Mouse (Mus musculus): ENCODE results near the gene Ptgs1. TPM values are rescaled to one million over a fixed set of nuclear protein-coding genes. Genes with fewer than 3 reads are reported as not detected.
"Not testable (repeated sequence)": the region's sequence is repeated elsewhere in the genome, so short reads cannot be mapped to it uniquely, and the experiment has no call there.

The Ptgs1 gene
- polyA plus RNA-seq (2016; fragmentation: Nextera tagmentation; extraction: Ambion mirVana): 2.2 and 3.6 TPM in 2 replicates

- no peak within 1 kb of the TSS for H3K27ac ChIP-seq
- no peak for DNase-seq (ENCODE audit: extremely low spot score, low spot score)
- peaks cover 22% of the 10 kb centered on the region for H3K4me1 ChIP-seq
- WGBS: 2% methylated on average over 18 of the region's 18 CpGs
- no peaks in the 10 kb centered on the region for H3K9me3 ChIP-seq
- peaks cover 32% of the 10 kb centered on the region for H3K27me3 ChIP-seq (ENCODE audit: poor library complexity, severe bottlenecking)
- no peaks in the 10 kb centered on the region for H3K36me3 ChIP-seq (replicated peaks)
- peak within 1 kb of the TSS; percentile 51 for H3K4me3 ChIP-seq
Observed at GRCm38 (mm10) chr2:36230366-36230765, at the start of gene Ptgs1. Ptgs1 (plus strand) TSS chr2:36230426.

- peaks cover 17% of the 10 kb centered on the region for H3K36me3 ChIP-seq (replicated peaks)
- not testable (repeated sequence) for H3K9me3 ChIP-seq; H3K27ac ChIP-seq; H3K4me1 ChIP-seq; DNase-seq (ENCODE audit: extremely low spot score, low spot score); H3K27me3 ChIP-seq (ENCODE audit: poor library complexity, severe bottlenecking); H3K4me3 ChIP-seq
- WGBS: 91% methylated on average over 4 of the region's 4 CpGs
Observed at GRCm38 (mm10) chr2:36181587-36182368, 48.4 kb upstream of the Ptgs1 start.

- Histone ChIP-seq H3K4me1 (no peaks in the 10 kb centered on the region), H3K36me3 (replicated peaks) (peaks cover 6% of the 10 kb centered on the region; the same call in 1 of the 2 replicates), H3K27ac (no peak overlapping the region), H3K9me3 (no peaks in the 10 kb centered on the region), H3K4me3 (no peak overlapping the region), H3K27me3 (ENCODE audit: poor library complexity, severe bottlenecking) (no peaks in the 10 kb centered on the region)
- DNase-seq (ENCODE audit: extremely low spot score, low spot score): no peak
- 88% methylated on average over 2 of the region's 2 CpGs for WGBS
Observed at GRCm38 (mm10) chr2:36183278-36183677, 46.9 kb upstream of the Ptgs1 start.

GRCm38 (mm10) chr2:36184192-36184591 is 46.0 kb upstream of the Ptgs1 start:
- H3K27me3 ChIP-seq (ENCODE audit: poor library complexity, severe bottlenecking): no peaks in the 10 kb centered on the region
- no peak overlapping the region for H3K4me3 ChIP-seq
- no peak overlapping the region for H3K27ac ChIP-seq
- no peaks in the 10 kb centered on the region for H3K9me3 ChIP-seq
- H3K36me3 ChIP-seq (replicated peaks): peaks cover 7% of the 10 kb centered on the region; the same call in 1 of the 2 replicates
- WGBS: 94% methylated on average over 2 of the region's 2 CpGs
- DNase-seq (ENCODE audit: extremely low spot score, low spot score): no peak
- H3K4me1 ChIP-seq: no peaks in the 10 kb centered on the region

GRCm38 (mm10) chr2:36184876-36185275 is 45.4 kb upstream of the Ptgs1 start:
- H3K27ac ChIP-seq: no peak overlapping the region
- no peaks in the 10 kb centered on the region for H3K9me3 ChIP-seq
- DNase-seq (ENCODE audit: extremely low spot score, low spot score): no peak
- H3K36me3 ChIP-seq (replicated peaks): peaks cover 3% of the 10 kb centered on the region; the same call in 1 of the 2 replicates
- H3K4me3 ChIP-seq: no peak overlapping the region
- no peaks in the 10 kb centered on the region for H3K4me1 ChIP-seq
- 86% methylated on average over 6 of the region's 6 CpGs for WGBS
- no peaks in the 10 kb centered on the region for H3K27me3 ChIP-seq (ENCODE audit: poor library complexity, severe bottlenecking)

GRCm38 (mm10) chr2:36189200-36189599 is 41.0 kb upstream of the Ptgs1 start:
- WGBS: 88% methylated on average over 6 of the region's 6 CpGs
- not testable (repeated sequence) for H3K27ac ChIP-seq; H3K4me3 ChIP-seq; H3K36me3 ChIP-seq (replicated peaks); H3K27me3 ChIP-seq (ENCODE audit: poor library complexity, severe bottlenecking); H3K4me1 ChIP-seq; DNase-seq (ENCODE audit: extremely low spot score, low spot score); H3K9me3 ChIP-seq

- peaks cover 3% of the 10 kb centered on the region; the same call in 1 of the 2 replicates for H3K36me3 ChIP-seq (replicated peaks)
- H3K4me3 ChIP-seq: no peak overlapping the region
- H3K27me3 ChIP-seq (ENCODE audit: poor library complexity, severe bottlenecking): peaks cover 5% of the 10 kb centered on the region; the same call in 1 of the 2 replicates
- H3K27ac ChIP-seq: no peak overlapping the region
- H3K4me1 ChIP-seq: peaks cover 8% of the 10 kb centered on the region
- no peaks in the 10 kb centered on the region for H3K9me3 ChIP-seq
- DNase-seq (ENCODE audit: extremely low spot score, low spot score): no peak
- 65% methylated on average over 12 of the region's 12 CpGs for WGBS
Observed at GRCm38 (mm10) chr2:36191098-36191941, 38.9 kb upstream of the Ptgs1 start.

- DNase-seq (ENCODE audit: extremely low spot score, low spot score): no peak
- no peaks in the 10 kb centered on the region for H3K9me3 ChIP-seq
- H3K4me3 ChIP-seq: no peak overlapping the region
- peaks cover 23% of the 10 kb centered on the region for H3K4me1 ChIP-seq
- H3K27ac ChIP-seq: no peak overlapping the region
- no peaks in the 10 kb centered on the region for H3K36me3 ChIP-seq (replicated peaks)
- H3K27me3 ChIP-seq (ENCODE audit: poor library complexity, severe bottlenecking): peaks cover 62% of the 10 kb centered on the region
- 44% methylated on average over 3 of the region's 3 CpGs for WGBS
Observed at GRCm38 (mm10) chr2:36197021-36197420, 33.2 kb upstream of the Ptgs1 start.

- peaks cover 74% of the 10 kb centered on the region for H3K27me3 ChIP-seq (ENCODE audit: poor library complexity, severe bottlenecking)
- WGBS: 12% methylated on average over 20 of the region's 20 CpGs
Observed at GRCm38 (mm10) chr2:36197919-36198881, 32.0 kb upstream of the Ptgs1 start.

GRCm38 (mm10) chr2:36198882-36199262 is 31.4 kb upstream of the Ptgs1 start:
- 3% methylated on average over 3 of the region's 3 CpGs for WGBS
- Histone ChIP-seq H3K9me3 (no peaks in the 10 kb centered on the region), H3K4me3 (peak overlapping the region; percentile 35; the same call in 1 of the 2 replicates), H3K4me1 (peaks cover 42% of the 10 kb centered on the region), H3K27ac (peak overlapping the region; percentile 56; the same call in 1 of the 2 replicates), H3K27me3 (ENCODE audit: poor library complexity, severe bottlenecking) (peaks cover 80% of the 10 kb centered on the region), H3K36me3 (replicated peaks) (no peaks in the 10 kb centered on the region)
- DNase-seq (ENCODE audit: extremely low spot score, low spot score): no peak

More at GRCm38 (mm10) chr2:36197919-36198881, 32.0 kb upstream of the Ptgs1 start:
- Histone ChIP-seq H3K27ac (peak overlapping the region; percentile 56), H3K36me3 (replicated peaks) (no peaks in the 10 kb centered on the region), H3K4me1 (peaks cover 35% of the 10 kb centered on the region), H3K4me3 (peak overlapping the region; percentile 35), H3K9me3 (no peaks in the 10 kb centered on the region)
- peak; percentile 46 for DNase-seq (ENCODE audit: extremely low spot score, low spot score)

- Histone ChIP-seq H3K27me3 (ENCODE audit: poor library complexity, severe bottlenecking) (peaks cover 100% of the 10 kb centered on the region), H3K4me3 (no peak overlapping the region), H3K4me1 (peaks cover 45% of the 10 kb centered on the region), H3K9me3 (no peaks in the 10 kb centered on the region), H3K36me3 (replicated peaks) (no peaks in the 10 kb centered on the region), H3K27ac (no peak overlapping the region)
- WGBS: 91% methylated on average over 2 of the region's 2 CpGs
- no peak for DNase-seq (ENCODE audit: extremely low spot score, low spot score)
Observed at GRCm38 (mm10) chr2:36200813-36201212, 29.4 kb upstream of the Ptgs1 start.

Data from forebrain, embryonic 10.5 days (tissue).